Mouse (Mus musculus) forebrain, postnatal 0 days (tissue): ENCODE data around the gene Maco1. TPM values are rescaled to one million over a fixed set of nuclear protein-coding genes. Genes with fewer than 3 reads are reported as not detected.
A peak's percentile ranks its signal among the peaks of the same experiment; 100 is the strongest.

ENCODE experiments used
- ATAC-seq: fragments of 200-750 bp; cut with Nextera tagmentation; 2 replicates; pipeline ENCODE4 v1.8.0; 2017; ENCODE audit warnings: mild to moderate bottlenecking, moderate library complexity
- DNase-seq: peaks from one replicate; pipeline ENCODE4 v3.0.0-alpha.2; 2015
- H3K27ac ChIP-seq: fragments of 300-500 bp; sonication (generic); 2 replicates; pipeline ENCODE4 v1.5.1; 2014; ENCODE audit warnings: low read depth, mild to moderate bottlenecking, antibody characterized with exemption, low read length, moderate library complexity, mixed read lengths
- H3K27me3 ChIP-seq: fragments of 300-500 bp; sonication (generic); 2 replicates; pipeline ENCODE4 v1.6.1; 2014; ENCODE audit warnings: mild to moderate bottlenecking, low read length, mixed read lengths; ENCODE audit not compliant: insufficient read depth
- H3K36me3 ChIP-seq: fragments of 300-500 bp; sonication (generic); 2 replicates; pipeline ENCODE4 v1.6.1; 2014; ENCODE audit warnings: mild to moderate bottlenecking, moderate library complexity; ENCODE audit not compliant: insufficient read depth
- H3K4me1 ChIP-seq: fragments of 300-500 bp; sonication (generic); 2 replicates; pipeline ENCODE4 v1.6.1; 2014; ENCODE audit warnings: antibody characterized with exemption; ENCODE audit not compliant: insufficient read depth
- H3K4me2 ChIP-seq: fragments of 300-500 bp; sonication (generic); 2 replicates; pipeline ENCODE4 v1.6.1; 2014; ENCODE audit warnings: low read depth, mild to moderate bottlenecking, moderate library complexity
- H3K4me3 ChIP-seq: fragments of 300-500 bp; sonication (generic); 2 replicates; pipeline ENCODE4 v1.5.1; 2014; ENCODE audit warnings: low read depth, low read length, mixed read lengths
- H3K9ac ChIP-seq: fragments of 300-500 bp; sonication (generic); 2 replicates; pipeline ENCODE4 v1.6.1; 2014; ENCODE audit warnings: mild to moderate bottlenecking
- H3K9me3 ChIP-seq: fragments of 300-500 bp; sonication (generic); 2 replicates; pipeline ENCODE4 v1.6.1; 2016; ENCODE audit warnings: low read length
- CTCF ChIP-seq: sonication (generic); IDR thresholded peaks from 2 replicates; pipeline ENCODE4 v1.5.1; 2016; ENCODE audit warnings: antibody characterized with exemption, control low read depth, low read depth
- WGBS: fragments of 180-500 bp; shearing (Covaris S2); extraction: QIAGEN DNeasy Blood & Tissue Kit; methylation state at CpG from one replicate; pipeline ENCODE4 v1.1.7; 2014; 5-methylcytosine and 5-hydroxymethylcytosine counted together
- polyA plus RNA-seq: library from polyadenylated mRNA; unstranded; fragments of >200 nt; fragmentation: Nextera tagmentation; extraction: Ambion mirVana; gene quantifications from 2 replicates; pipeline ENCODE4 v1.2.1, GENCODE M21; 2015
- total RNA-seq: library from RNA; depleted of rRNA; stranded (reverse); fragments of >200 nt; gene quantifications from 2 replicates; pipeline ENCODE4 v1.2.3, GENCODE M21; 2014

Maco1 gene
- total and polyA plus RNA-seq, 2 experiments from 2014 or later: 78.4 to 103 TPM

- ATAC-seq: no peak
- no peaks in the 10 kb centered on the region for H3K9me3 ChIP-seq
- H3K27ac ChIP-seq: no peak overlapping the region
- H3K4me2 ChIP-seq: no peak overlapping the region
- no peaks in the 10 kb centered on the region for H3K36me3 ChIP-seq
- no peaks in the 10 kb centered on the region for H3K27me3 ChIP-seq
- TF ChIP-seq CTCF: peak; percentile 86
- DNase-seq: peak; percentile 82
- no peak overlapping the region for H3K9ac ChIP-seq
- H3K4me3 ChIP-seq: no peak overlapping the region
- 44% methylated on average over 10 of the region's 10 CpGs for WGBS
- H3K4me1 ChIP-seq: no peaks in the 10 kb centered on the region
Measured at GRCm38 (mm10) chr4:134793213-134793956, 59.8 kb downstream of the Maco1 start.

GRCm38 (mm10) chr4:134791731-134792130, 61.4 kb downstream of the Maco1 start:
- 59% methylated on average over 6 of the region's 6 CpGs for WGBS
- Histone ChIP-seq H3K4me3 (no peak overlapping the region), H3K4me1 (no peaks in the 10 kb centered on the region), H3K4me2 (no peak overlapping the region), H3K9ac (no peak overlapping the region), H3K27me3 (no peaks in the 10 kb centered on the region), H3K9me3 (no peaks in the 10 kb centered on the region), H3K27ac (no peak overlapping the region), H3K36me3 (no peaks in the 10 kb centered on the region)
- ATAC-seq (no peak), DNase-seq (no peak)
- no peak for TF ChIP-seq CTCF

GRCm38 (mm10) chr4:134786946-134787345, 66.2 kb downstream of the Maco1 start:
- Histone ChIP-seq H3K36me3 (no peaks in the 10 kb centered on the region), H3K27me3 (no peaks in the 10 kb centered on the region), H3K27ac (no peak overlapping the region), H3K9ac (no peak overlapping the region), H3K9me3 (no peaks in the 10 kb centered on the region), H3K4me2 (no peak overlapping the region), H3K4me3 (no peak overlapping the region), H3K4me1 (no peaks in the 10 kb centered on the region)
- TF ChIP-seq CTCF: no peak
- no peak for DNase-seq
- 35% methylated on average over 10 of the region's 10 CpGs for WGBS
- ATAC-seq: no peak

- Histone ChIP-seq H3K9ac (no peak overlapping the region), H3K4me2 (no peak overlapping the region), H3K27me3 (no peaks in the 10 kb centered on the region), H3K4me3 (no peak overlapping the region), H3K27ac (no peak overlapping the region), H3K36me3 (no peaks in the 10 kb centered on the region), H3K9me3 (no peaks in the 10 kb centered on the region), H3K4me1 (no peaks in the 10 kb centered on the region)
- WGBS: 56% methylated on average over 5 of the region's 5 CpGs
- peak; percentile 39 for DNase-seq
- peak; percentile 59 for TF ChIP-seq CTCF
- no peak for ATAC-seq
Measured at GRCm38 (mm10) chr4:134784701-134785100, 68.4 kb downstream of the Maco1 start.

- Histone ChIP-seq H3K4me2 (no peak overlapping the region), H3K9ac (no peak overlapping the region), H3K36me3 (no peaks in the 10 kb centered on the region), H3K4me3 (no peak overlapping the region), H3K27me3 (no peaks in the 10 kb centered on the region), H3K9me3 (no peaks in the 10 kb centered on the region), H3K4me1 (no peaks in the 10 kb centered on the region), H3K27ac (no peak overlapping the region)
- TF ChIP-seq CTCF: no peak
- 49% methylated on average over 14 of the region's 14 CpGs for WGBS
- DNase-seq: no peak
- no peak for ATAC-seq
Measured at GRCm38 (mm10) chr4:134779136-134779934, 73.8 kb downstream of the Maco1 start.

GRCm38 (mm10) chr4:134776246-134776645, 76.9 kb downstream of the Maco1 start:
- Histone ChIP-seq H3K36me3 (no peaks in the 10 kb centered on the region), H3K27ac (no peak overlapping the region), H3K4me2 (no peak overlapping the region), H3K4me1 (no peaks in the 10 kb centered on the region), H3K9me3 (no peaks in the 10 kb centered on the region), H3K27me3 (no peaks in the 10 kb centered on the region), H3K4me3 (no peak overlapping the region), H3K9ac (no peak overlapping the region)
- DNase-seq: no peak
- no peak for TF ChIP-seq CTCF
- WGBS: 55% methylated on average over 7 of the region's 7 CpGs
- ATAC-seq: no peak
